Mouse (Mus musculus): ENCODE measurements around the gene Abhd8. TPM values are rescaled to one million over a fixed set of nuclear protein-coding genes. Genes with fewer than 3 reads are reported as not detected.

The Abhd8 gene
- polyA plus RNA-seq, 1 experiment = not detected

DNA sequence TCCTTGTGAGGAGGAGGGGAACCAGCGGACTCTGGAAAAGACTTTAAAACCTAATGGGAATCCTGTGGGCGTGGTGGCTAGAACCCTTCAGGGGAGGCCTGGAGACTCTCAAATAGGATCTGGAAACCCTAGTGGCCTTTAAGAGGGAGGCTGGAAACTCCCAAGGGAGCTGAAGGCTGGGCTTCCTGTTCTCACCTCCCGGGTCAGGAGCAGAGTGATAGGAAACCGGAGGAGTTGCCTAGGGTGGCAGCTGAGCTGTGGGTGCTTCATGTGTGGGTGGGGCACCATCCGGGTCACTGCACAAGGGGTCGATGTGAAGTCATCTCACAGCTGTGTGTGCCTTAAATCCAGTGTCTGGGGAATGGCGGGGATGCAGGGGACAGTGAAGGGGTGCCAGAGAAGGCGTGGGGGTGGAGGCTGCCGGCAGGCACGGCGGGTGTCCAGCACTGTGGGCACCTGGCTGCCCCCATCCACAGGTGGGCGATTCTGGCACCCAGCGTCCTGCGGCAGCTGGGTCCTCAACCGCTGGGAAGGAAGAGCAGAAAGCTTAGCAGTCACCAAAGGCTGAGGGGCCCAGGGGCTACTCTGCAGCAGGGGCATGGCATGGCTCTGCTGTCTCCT is 34.5 kb upstream of the Abhd8 start:
- WGBS = 37% methylated on average over 15 of the region's 15 CpGs
- peaks cover 28% of the 10 kb centered on the region for H3K4me1 ChIP-seq (ENCODE audit: control insufficient read depth, insufficient read depth, low read length)
- no peak overlapping the region for H3K4me3 ChIP-seq (ENCODE audit: insufficient read depth, low read depth, low read length)
- no peak for TF ChIP-seq CTCF (IDR thresholded peaks at IDR 0.05; ENCODE audit: insufficient read depth, low read depth, low read length)
- no peak for TF ChIP-seq POLR2A (IDR thresholded peaks at IDR 0.05; ENCODE audit: insufficient read depth, low read depth, low read length)
- no peak overlapping the region for H3K27ac ChIP-seq (ENCODE audit: insufficient read depth, low read depth, low read length)

DNA sequence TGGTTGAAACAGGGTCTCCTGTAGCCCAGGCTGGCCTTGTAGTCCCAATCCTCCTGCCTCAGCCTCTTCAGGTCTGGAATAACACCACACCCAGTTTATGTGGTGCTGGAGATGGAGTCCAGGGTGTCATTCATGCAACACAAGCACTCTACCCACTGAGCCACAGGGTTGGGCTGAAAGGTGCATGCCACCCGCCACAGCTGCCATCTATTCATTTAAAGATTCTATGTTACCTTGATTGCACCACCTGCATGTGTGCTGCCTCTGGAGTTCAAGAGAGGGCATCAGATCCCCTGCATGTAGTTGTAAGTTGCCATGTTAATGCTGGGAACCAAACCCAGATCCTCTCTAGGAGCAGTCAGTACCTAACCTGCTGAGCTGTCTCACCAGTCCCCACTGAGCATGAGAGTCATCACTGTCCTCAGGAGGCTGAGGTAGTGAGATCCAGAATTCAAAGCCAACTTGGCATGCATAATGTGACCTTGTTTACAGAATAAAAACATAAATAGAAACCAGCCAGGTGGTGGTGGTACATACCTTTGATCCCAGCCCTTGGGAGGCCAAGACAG is 33.7 kb upstream of the Abhd8 start:
- no peak overlapping the region for H3K27ac ChIP-seq (ENCODE audit: insufficient read depth, low read depth, low read length)

DNA sequence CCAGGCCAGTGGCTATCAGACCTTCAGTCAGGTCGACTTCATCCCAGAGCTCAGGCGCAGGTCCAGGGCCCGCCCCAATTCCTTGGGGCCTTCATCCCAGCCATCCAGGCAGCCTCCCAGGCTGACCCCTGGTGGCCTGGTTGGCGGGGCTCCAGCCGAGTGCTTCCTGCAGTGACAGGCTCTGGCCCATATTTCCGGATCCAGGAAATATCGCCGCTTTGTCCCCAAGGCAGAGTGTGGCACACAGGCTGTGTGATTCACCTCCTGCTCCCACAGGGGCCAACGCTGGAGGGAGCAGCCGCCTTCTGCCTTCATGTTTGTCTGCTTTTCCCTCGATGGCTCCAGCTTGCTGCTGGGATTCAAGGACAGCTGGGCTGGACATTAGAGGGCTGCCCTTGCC is 33.0 kb upstream of the Abhd8 start:
- no peak overlapping the region for H3K4me3 ChIP-seq (ENCODE audit: insufficient read depth, low read depth, low read length)
- no peak for TF ChIP-seq POLR2A (IDR thresholded peaks at IDR 0.05; ENCODE audit: insufficient read depth, low read depth, low read length)
- no peak for TF ChIP-seq CTCF (IDR thresholded peaks at IDR 0.05; ENCODE audit: insufficient read depth, low read depth, low read length)
- H3K27ac ChIP-seq (ENCODE audit: insufficient read depth, low read depth, low read length) = no peak overlapping the region
- H3K4me1 ChIP-seq (ENCODE audit: control insufficient read depth, insufficient read depth, low read length) = peaks cover 28% of the 10 kb centered on the region
- 51% methylated on average over 11 of the region's 11 CpGs for WGBS

More for the DNA sequence above, 33.7 kb upstream of the Abhd8 start:
- no peak overlapping the region for H3K4me3 ChIP-seq (ENCODE audit: insufficient read depth, low read depth, low read length)
- peaks cover 28% of the 10 kb centered on the region for H3K4me1 ChIP-seq (ENCODE audit: control insufficient read depth, insufficient read depth, low read length)
- no peak for TF ChIP-seq CTCF (IDR thresholded peaks at IDR 0.05; ENCODE audit: insufficient read depth, low read depth, low read length)
- no peak for TF ChIP-seq POLR2A (IDR thresholded peaks at IDR 0.05; ENCODE audit: insufficient read depth, low read depth, low read length)
- 97% methylated on average over 1 of the region's 1 CpGs for WGBS

DNA sequence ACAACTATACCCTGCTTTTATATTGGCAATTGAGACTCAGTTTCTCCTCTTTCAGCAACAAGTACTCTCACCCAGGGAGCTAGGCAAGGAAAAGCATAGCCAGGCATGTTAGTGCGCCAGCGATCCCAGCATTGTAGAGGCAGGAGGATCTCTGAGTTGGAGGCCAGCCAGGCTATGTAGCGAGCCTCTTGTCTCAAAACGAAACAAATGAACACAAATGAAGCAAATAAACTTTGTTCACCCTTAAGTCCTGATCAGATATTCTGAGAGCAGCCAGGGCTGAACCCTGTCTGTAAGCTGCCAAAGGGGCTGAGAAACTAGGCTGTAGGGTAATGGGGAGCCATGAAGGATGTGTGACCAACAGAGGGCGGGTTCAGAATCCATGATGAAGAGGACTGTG is 32.4 kb upstream of the Abhd8 start:
- TF ChIP-seq POLR2A (IDR thresholded peaks at IDR 0.05; ENCODE audit: insufficient read depth, low read depth, low read length) (no peak), CTCF (IDR thresholded peaks at IDR 0.05; ENCODE audit: insufficient read depth, low read depth, low read length) (no peak)
- 66% methylated on average over 5 of the region's 5 CpGs for WGBS
- Histone ChIP-seq H3K27ac (ENCODE audit: insufficient read depth, low read depth, low read length) (no peak overlapping the region), H3K4me1 (ENCODE audit: control insufficient read depth, insufficient read depth, low read length) (peaks cover 28% of the 10 kb centered on the region), H3K4me3 (ENCODE audit: insufficient read depth, low read depth, low read length) (no peak overlapping the region)

DNA sequence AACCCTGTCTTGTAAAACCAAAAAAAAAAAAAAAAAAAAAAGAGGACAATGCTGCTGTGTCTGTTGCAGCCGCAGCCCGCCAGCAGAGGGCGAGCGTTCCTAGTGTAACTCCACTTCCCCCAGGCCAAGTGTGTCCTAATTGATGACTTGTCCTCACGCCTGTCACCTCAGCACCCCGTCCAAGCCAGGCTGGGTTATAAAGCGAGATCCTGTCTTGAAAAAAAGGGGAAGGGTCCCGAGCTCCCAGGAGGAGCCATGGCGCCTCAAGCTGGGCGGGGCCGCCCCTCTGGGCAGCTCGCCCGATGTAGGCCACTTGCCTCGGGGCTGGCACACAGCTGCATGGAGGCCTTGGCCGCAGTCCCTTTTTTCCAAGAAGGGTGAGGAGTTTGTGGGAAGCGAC is 31.6 kb upstream of the Abhd8 start:
- Histone ChIP-seq H3K4me1 (ENCODE audit: control insufficient read depth, insufficient read depth, low read length) (peaks cover 28% of the 10 kb centered on the region), H3K4me3 (ENCODE audit: insufficient read depth, low read depth, low read length) (0 out of 2 replicates have a peak overlapping the region, but pooled peaks have one; percentile 9), H3K27ac (ENCODE audit: insufficient read depth, low read depth, low read length) (no peak overlapping the region)
- TF ChIP-seq POLR2A (IDR thresholded peaks at IDR 0.05; ENCODE audit: insufficient read depth, low read depth, low read length) (no peak), CTCF (IDR thresholded peaks at IDR 0.05; ENCODE audit: insufficient read depth, low read depth, low read length) (peak; percentile 86)
- WGBS = 9% methylated on average over 16 of the region's 16 CpGs

DNA sequence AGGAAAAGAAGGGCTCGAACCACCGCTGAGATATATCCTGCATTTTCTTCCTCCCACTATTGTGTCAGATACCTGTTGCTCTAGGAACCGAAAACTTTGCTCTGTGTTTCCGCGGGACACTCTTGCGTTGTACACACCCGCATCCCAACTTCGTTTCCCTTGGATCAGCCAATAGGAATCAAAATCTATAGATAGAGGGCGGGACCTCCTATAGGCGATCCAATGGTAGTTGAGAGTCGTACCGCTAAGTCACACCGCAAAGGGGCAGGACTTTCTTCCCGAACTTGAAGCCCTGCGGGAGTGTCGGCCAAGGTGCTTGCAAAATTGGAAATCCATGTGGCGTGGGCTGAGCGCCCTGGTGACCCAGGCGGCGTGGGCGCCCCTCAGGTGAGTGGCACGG is 25.0 kb upstream of the Abhd8 start:
- no peak for TF ChIP-seq CTCF (IDR thresholded peaks at IDR 0.05; ENCODE audit: insufficient read depth, low read depth, low read length)
- TF ChIP-seq POLR2A (IDR thresholded peaks at IDR 0.05; ENCODE audit: insufficient read depth, low read depth, low read length) = no peak
- no peak overlapping the region for H3K27ac ChIP-seq (ENCODE audit: insufficient read depth, low read depth, low read length)
- peaks cover 22% of the 10 kb centered on the region for H3K4me1 ChIP-seq (ENCODE audit: control insufficient read depth, insufficient read depth, low read length)
- 0% methylated on average over 22 of the region's 22 CpGs for WGBS
- peak overlapping the region; percentile 78 for H3K4me3 ChIP-seq (ENCODE audit: insufficient read depth, low read depth, low read length)

DNA sequence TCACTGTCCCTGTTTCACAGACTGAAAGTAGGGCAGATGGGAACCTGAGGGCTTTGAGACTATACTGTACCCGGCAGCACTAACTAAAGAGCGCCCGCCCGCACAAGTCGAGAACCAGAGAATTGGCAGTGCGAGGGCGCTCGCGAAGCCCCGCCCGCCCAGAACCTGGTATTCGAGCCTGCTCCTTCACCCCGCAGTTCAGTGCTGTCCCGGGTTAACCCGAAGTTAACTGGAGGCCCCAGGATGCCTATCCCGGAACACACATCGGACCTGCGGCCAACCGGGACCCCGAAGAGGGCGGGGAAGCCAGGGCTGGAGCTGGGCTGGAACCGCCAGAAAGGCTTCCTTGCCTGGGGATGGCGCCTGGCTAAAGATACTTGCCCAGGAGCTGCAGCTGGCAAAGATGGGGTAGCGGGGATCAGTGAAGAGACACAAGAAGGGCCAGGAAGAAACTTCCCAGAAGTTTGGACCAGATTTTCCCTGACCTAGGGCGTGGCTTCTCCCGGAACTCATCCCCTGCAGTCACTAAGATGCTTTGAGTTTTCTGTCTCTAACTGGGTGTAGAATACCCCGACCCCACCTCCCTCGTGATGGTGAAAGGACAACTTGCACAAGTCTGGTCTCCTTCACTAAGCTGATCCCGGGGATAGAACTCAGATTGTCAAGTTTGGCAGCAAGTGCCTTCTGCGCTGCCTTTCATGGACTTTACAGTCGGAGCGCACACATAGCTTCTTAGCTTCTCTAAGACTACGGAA is 24.4 kb upstream of the Abhd8 start, which contains the start of gene Gtpbp3:
Gene Gtpbp3, plus strand, starts transcription at position 413 of the 755 bp plus-strand sequence.
- Histone ChIP-seq H3K4me3 (ENCODE audit: insufficient read depth, low read depth, low read length) (peak within 1 kb of the TSS; percentile 78), H3K27ac (ENCODE audit: insufficient read depth, low read depth, low read length) (no peak within 1 kb of the TSS), H3K4me1 (ENCODE audit: control insufficient read depth, insufficient read depth, low read length) (peaks cover 22% of the 10 kb centered on the region)
- WGBS = under 1% methylated on average over 33 of the region's 33 CpGs
- TF ChIP-seq CTCF (IDR thresholded peaks at IDR 0.05; ENCODE audit: insufficient read depth, low read depth, low read length) = no peak
- no peak for TF ChIP-seq POLR2A (IDR thresholded peaks at IDR 0.05; ENCODE audit: insufficient read depth, low read depth, low read length)

DNA sequence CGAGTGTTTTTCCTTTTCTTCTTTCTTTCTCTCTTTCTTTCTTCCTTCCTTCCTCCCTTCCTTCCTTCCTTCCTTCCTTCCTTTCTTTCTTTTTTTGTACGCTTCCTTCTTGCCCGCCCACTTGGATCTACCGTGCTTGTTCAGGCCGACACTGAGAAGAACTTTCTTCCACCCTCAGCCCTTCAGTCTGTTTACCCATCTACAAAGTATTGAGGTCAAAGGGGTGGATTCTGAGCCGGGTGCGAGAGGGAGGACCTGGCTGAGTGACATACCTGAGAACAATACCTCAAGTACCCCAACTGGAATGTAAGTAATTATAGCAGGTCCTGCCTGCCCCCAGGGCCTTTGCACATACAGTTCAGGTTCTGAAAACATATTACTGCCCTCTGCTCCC is 22.7 kb upstream of the Abhd8 start:
- peak overlapping the region; percentile 20; the same call in 1 of the 2 replicates for H3K27ac ChIP-seq (ENCODE audit: insufficient read depth, low read depth, low read length)
- 5% methylated on average over 7 of the region's 7 CpGs for WGBS
- H3K4me1 ChIP-seq (ENCODE audit: control insufficient read depth, insufficient read depth, low read length) = peaks cover 22% of the 10 kb centered on the region
- peak overlapping the region; percentile 95 for H3K4me3 ChIP-seq (ENCODE audit: insufficient read depth, low read depth, low read length)
- no peak for TF ChIP-seq POLR2A (IDR thresholded peaks at IDR 0.05; ENCODE audit: insufficient read depth, low read depth, low read length)
- no peak for TF ChIP-seq CTCF (IDR thresholded peaks at IDR 0.05; ENCODE audit: insufficient read depth, low read depth, low read length)

Data from olfactory bulb, adult 2 months (tissue).